In the genomic region with DNA sequence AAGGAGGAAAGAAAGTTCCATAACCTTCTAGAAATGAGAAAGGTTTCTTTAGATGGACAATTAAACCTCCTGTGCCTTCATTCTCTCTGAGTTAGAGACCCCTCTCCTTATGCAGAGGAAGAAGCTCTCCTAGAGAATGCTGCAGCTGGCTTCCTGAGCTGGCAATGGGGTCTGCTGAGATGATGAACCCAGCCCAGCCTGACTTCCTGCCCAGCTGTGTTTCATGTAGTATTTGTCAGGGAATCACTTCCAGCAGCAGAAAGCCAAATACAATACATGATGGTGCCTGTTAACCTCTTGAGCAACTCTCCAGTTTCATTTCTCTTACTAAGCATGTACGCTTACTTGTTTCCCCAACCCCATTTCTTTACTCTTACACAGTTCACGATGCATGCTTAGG, we compare ENCODE assay signal across 27 mouse cellular contexts. TPM values are rescaled to one million over a fixed set of nuclear protein-coding genes. Genes with fewer than 3 reads are reported as not detected.
A peak's percentile ranks its signal among the peaks of the same experiment; 100 is the strongest.
DNase-seq lines count a peak whose midpoint lies in the region; ATAC-seq and TF ChIP-seq lines count a peak whose summit lies in the region.
"Had no signal": no experiment of that assay in that cellular context is flagged by ENCODE, and none has a peak within 500 bp of the region (broad histone marks: within the 10 kb centered on the region; RNA-seq: fewer than 3 reads in every experiment).

No protein-coding gene starts in this region.

- H3K27ac ChIP-seq in embryonic facial prominence, embryonic 14.5 days (replicated peaks; ENCODE audit: low read depth, low read length), result no peak overlapping the region
- no peak overlapping the region for H3K27ac ChIP-seq in embryonic facial prominence, embryonic 10.5 days (replicated peaks)
- peak overlapping the region; percentile 3; the same call in 1 of the 2 replicates for H3K27ac ChIP-seq in kidney, embryonic 16.5 days (ENCODE audit: low read length)
- H3K27ac ChIP-seq in lung, postnatal 0 days (ENCODE audit: low read length), result no peak overlapping the region
- H3K27ac ChIP-seq: embryonic facial prominence, embryonic 12.5 days; forebrain, embryonic 15.5 days; layer of hippocampus, adult 2 months; limb, embryonic 13.5 days; liver, embryonic 14.5 days; midbrain, embryonic 12.5 days; neural tube, embryonic 13.5 days had no signal

- H3K9me3 ChIP-seq in embryonic facial prominence, embryonic 14.5 days (ENCODE audit: control insufficient read depth, low read length), result no peaks in the 10 kb centered on the region
- H3K9me3 ChIP-seq in embryonic facial prominence, embryonic 10.5 days, result no peaks in the 10 kb centered on the region
- H3K9me3 ChIP-seq in kidney, embryonic 16.5 days (ENCODE audit: low read length), result no peaks in the 10 kb centered on the region
- H3K9me3 ChIP-seq in lung, postnatal 0 days (ENCODE audit: low read length), result no peaks in the 10 kb centered on the region
- H3K9me3 ChIP-seq: embryonic facial prominence, embryonic 12.5 days; forebrain, embryonic 15.5 days; limb, embryonic 13.5 days; midbrain, embryonic 12.5 days; neural tube, embryonic 13.5 days had no signal

- 88% methylated on average over 2 of the region's 2 CpGs for WGBS in embryonic facial prominence, embryonic 14.5 days
- 88% methylated on average over 2 of the region's 2 CpGs for WGBS in embryonic facial prominence, embryonic 10.5 days
- 85% methylated on average over 2 of the region's 2 CpGs for WGBS in kidney, embryonic 16.5 days
- WGBS in lung, postnatal 0 days, result 77% methylated on average over 2 of the region's 2 CpGs

- no peak overlapping the region for H3K4me2 ChIP-seq in embryonic facial prominence, embryonic 14.5 days (ENCODE audit: low read depth, low read length)
- no peak overlapping the region for H3K4me2 ChIP-seq in kidney, embryonic 16.5 days (replicated peaks; ENCODE audit: low read depth, low read length)
- no peak overlapping the region for H3K4me2 ChIP-seq in lung, postnatal 0 days (replicated peaks; ENCODE audit: low read depth, low read length)
- H3K4me2 ChIP-seq: embryonic facial prominence, embryonic 12.5 days; forebrain, embryonic 15.5 days; limb, embryonic 13.5 days; midbrain, embryonic 12.5 days; neural tube, embryonic 13.5 days had no signal

- no peak overlapping the region for H3K4me3 ChIP-seq in embryonic facial prominence, embryonic 14.5 days (ENCODE audit: low read depth, low read length)
- no peak overlapping the region for H3K4me3 ChIP-seq in embryonic facial prominence, embryonic 10.5 days
- no peak overlapping the region for H3K4me3 ChIP-seq in kidney, embryonic 16.5 days (ENCODE audit: low read length)
- no peak overlapping the region for H3K4me3 ChIP-seq in lung, postnatal 0 days (ENCODE audit: low read depth, low read length)
- H3K4me3 ChIP-seq: embryonic facial prominence, embryonic 12.5 days; forebrain, embryonic 15.5 days; layer of hippocampus, adult 2 months; limb, embryonic 13.5 days; midbrain, embryonic 12.5 days; neural tube, embryonic 13.5 days had no signal

- DNase-seq in embryonic facial prominence, embryonic 14.5 days (ENCODE audit: low spot score), result peak; percentile 20
- no peak for DNase-seq in embryonic facial prominence, embryonic 10.5 days (ENCODE audit: low spot score)
- no peak for DNase-seq in kidney, adult 11 months
- DNase-seq in lung, postnatal 0 days (ENCODE audit: low spot score), result peak; percentile 34
- no peak for DNase-seq in lung, postnatal 14 days
- DNase-seq in B cell, adult 2 months, result no peak
- DNase-seq: adrenal gland, adult 8-10 months; cerebellum, adult 9-10 months; layer of hippocampus, postnatal 36 days; thymus, postnatal 14 days had no signal

- no peaks in the 10 kb centered on the region for H3K27me3 ChIP-seq in embryonic facial prominence, embryonic 14.5 days (replicated peaks; ENCODE audit: control insufficient read depth, insufficient read depth, low read length)
- H3K27me3 ChIP-seq in embryonic facial prominence, embryonic 10.5 days (replicated peaks; ENCODE audit: low read depth, poor library complexity, severe bottlenecking), result no peaks in the 10 kb centered on the region
- H3K27me3 ChIP-seq in kidney, embryonic 16.5 days (ENCODE audit: insufficient read depth, low read length), result no peaks in the 10 kb centered on the region
- no peaks in the 10 kb centered on the region for H3K27me3 ChIP-seq in lung, postnatal 0 days (replicated peaks; ENCODE audit: insufficient read depth, low read length)
- H3K27me3 ChIP-seq: embryonic facial prominence, embryonic 12.5 days; forebrain, embryonic 15.5 days; limb, embryonic 13.5 days; midbrain, embryonic 12.5 days; neural tube, embryonic 13.5 days; Patski had no signal

- H3K9ac ChIP-seq in embryonic facial prominence, embryonic 14.5 days (ENCODE audit: low read depth, low read length), result no peak overlapping the region
- H3K9ac ChIP-seq in kidney, embryonic 16.5 days (replicated peaks; ENCODE audit: low read length), result no peak overlapping the region
- H3K9ac ChIP-seq in lung, postnatal 0 days (replicated peaks; ENCODE audit: low read depth), result no peak overlapping the region
- H3K9ac ChIP-seq: embryonic facial prominence, embryonic 12.5 days; forebrain, embryonic 15.5 days; limb, embryonic 13.5 days; liver, embryonic 14.5 days; midbrain, embryonic 12.5 days; neural tube, embryonic 13.5 days had no signal

- no peak for ATAC-seq in embryonic facial prominence, embryonic 14.5 days (ENCODE audit: low read depth)
- ATAC-seq in kidney, embryonic 16.5 days (ENCODE audit: low FRiP score, low TSS enrichment), result no peak
- ATAC-seq in lung, postnatal 0 days, result no peak
- no peak for ATAC-seq in monocyte, adult 5-6 weeks (replicated peaks; ENCODE audit: insufficient number of reproducible peaks, low FRiP score, low TSS enrichment, poor library complexity, severe bottlenecking)
- ATAC-seq: CD4-positive, CD25-positive, alpha-beta regulatory T cell, adult 4 months; forebrain, embryonic 15.5 days; Patski had no signal

- TF ChIP-seq CTCF in lung, postnatal 0 days (IDR thresholded peaks at IDR 0.05), result no peak

- H3K36me3 ChIP-seq in embryonic facial prominence, embryonic 14.5 days (ENCODE audit: control insufficient read depth, insufficient read depth, low read length), result no peaks in the 10 kb centered on the region
- no peaks in the 10 kb centered on the region for H3K36me3 ChIP-seq in embryonic facial prominence, embryonic 10.5 days (replicated peaks)
- H3K36me3 ChIP-seq in kidney, embryonic 16.5 days (ENCODE audit: insufficient read depth, low read length), result no peaks in the 10 kb centered on the region
- no peaks in the 10 kb centered on the region for H3K36me3 ChIP-seq in lung, postnatal 0 days (ENCODE audit: insufficient read depth, low read length)
- H3K36me3 ChIP-seq: embryonic facial prominence, embryonic 12.5 days; forebrain, embryonic 15.5 days; limb, embryonic 13.5 days; midbrain, embryonic 12.5 days; neural tube, embryonic 13.5 days had no signal

- TF ChIP-seq EP300 in lung, postnatal 0 days (IDR thresholded peaks at IDR 0.05), result no peak

- H3K4me1 ChIP-seq in embryonic facial prominence, embryonic 14.5 days (ENCODE audit: control insufficient read depth, insufficient read depth, low read length), result peaks cover 6% of the 10 kb centered on the region
- H3K4me1 ChIP-seq in embryonic facial prominence, embryonic 10.5 days, result peaks cover 17% of the 10 kb centered on the region
- H3K4me1 ChIP-seq in kidney, embryonic 16.5 days (ENCODE audit: insufficient read depth, low read length), result peaks cover 9% of the 10 kb centered on the region; the same call in 1 of the 2 replicates
- no peaks in the 10 kb centered on the region for H3K4me1 ChIP-seq in lung, postnatal 0 days (ENCODE audit: insufficient read depth, low read depth, low read length)
- H3K4me1 ChIP-seq: forebrain, embryonic 15.5 days; midbrain, embryonic 12.5 days; neural tube, embryonic 13.5 days had no signal

RNA-seq across cellular contexts. Expression of a gene that starts 17.9 kb away (rescaled TPM):
- 0.18 TPM in 1 of 2 replicates, not detected in the other for polyA plus RNA-seq in embryonic facial prominence, embryonic 14.5 days (2014; fragmentation: Nextera tagmentation; extraction: Ambion mirVana)
- 0.24 TPM in 1 of 2 replicates, not detected in the other for polyA plus RNA-seq in embryonic facial prominence, embryonic 10.5 days (2016; fragmentation: Nextera tagmentation; extraction: Ambion mirVana)
- not detected in 2 replicates for polyA plus RNA-seq in kidney, embryonic 16.5 days (2015; fragmentation: Nextera tagmentation; extraction: Ambion mirVana)
- polyA plus RNA-seq in lung, postnatal 0 days (2015; fragmentation: Nextera tagmentation; extraction: Ambion mirVana), result not detected in 2 replicates
- total RNA-seq in monocyte, adult 5-6 weeks (2017), result not detected in 3 replicates
- total RNA-seq: ES-E14; layer of hippocampus, adult 2 months; layer of hippocampus, postnatal 36 days; left cerebral cortex, postnatal 14 days had no signal
- polyA plus RNA-seq: CD4-positive, CD25-positive, alpha-beta regulatory T cell, adult 4 months; cortical plate, adult 2 months; forebrain, embryonic 15.5 days; heart, embryonic 14.5 days; hindbrain, embryonic 11.5 days; kidney, embryonic 14.5 days; liver, embryonic 14.5 days; midbrain, embryonic 12.5 days; neural tube, embryonic 13.5 days; Patski had no signal

Comparison
In these comparisons a context has a peak if more than half of its experiments do, and no peak if none do; other contexts are left out.
1. DNase-seq: peak in embryonic facial prominence, embryonic 14.5 days (single experiment) and lung, postnatal 0 days (single experiment); none in embryonic facial prominence, embryonic 10.5 days (single experiment), kidney, adult 11 months (single experiment), lung, postnatal 14 days (single experiment) and B cell, adult 2 months (0 of 2).